Mouse (Mus musculus) adrenal gland, postnatal 0 days (tissue): ENCODE results near the gene Tmem8. TPM values are rescaled to one million over a fixed set of nuclear protein-coding genes. Genes with fewer than 3 reads are reported as not detected.

Experiments used
- polyA plus RNA-seq: library from polyadenylated mRNA; unstranded; fragments of >200 nt; fragmentation: Nextera tagmentation; extraction: Ambion mirVana; gene quantifications from 2 replicates; pipeline ENCODE4 v1.2.1, GENCODE M21; 2015

Tmem8 gene
- polyA plus RNA-seq, result 3.1 and 4.5 TPM in 2 replicates

GRCm38 (mm10) chr17:26113181-26113948 lies at the start of gene Tmem8:
Gene Tmem8 (plus strand): TSS chr17:26113299.

GRCm38 (mm10) chr17:26068831-26069739 lies 44.0 kb upstream of the Tmem8 start, which contains the start of gene Rab11fip3:
Gene Rab11fip3 (minus strand): TSS chr17:26069555.

GRCm38 (mm10) chr17:26089905-26090632 lies 23.0 kb upstream of the Tmem8 start, which contains the start of gene Decr2:
Gene Decr2 (minus strand): TSS chr17:26090337.

GRCm38 (mm10) chr17:26095121-26095740 lies 17.9 kb upstream of the Tmem8 start, which contains the start of gene Nme4:
Gene Nme4 (minus strand): TSS chr17:26095602.

GRCm38 (mm10) chr17:26123267-26123684 lies 10.2 kb downstream of the Tmem8 start, which contains the start of gene Mrpl28:
Gene Mrpl28 (plus strand): TSS chr17:26123500.

GRCm38 (mm10) chr17:26138239-26138836 lies 25.2 kb downstream of the Tmem8 start, which contains the start of gene Axin1:
Gene Axin1 (plus strand): TSS chr17:26138688.

Other genes starting within 250 kb of the Tmem8 start
- 272 and 300 TPM in 2 replicates for gene Mcrip2, start 244.5 kb upstream of the Tmem8 start, polyA plus RNA-seq
- 88.6 and 139 TPM in 2 replicates for gene Mettl26, start 238.2 kb upstream of the Tmem8 start, polyA plus RNA-seq
- gene Wfikkn1, start 232.4 kb upstream of the Tmem8 start, polyA plus RNA-seq, result 0.36 and 0.51 TPM in 2 replicates
- 20.0 and 27.4 TPM in 2 replicates for gene Rab40c, start 193.6 kb upstream of the Tmem8 start, polyA plus RNA-seq
- 35.6 and 46.1 TPM in 2 replicates for gene Pigq, start 168.4 kb upstream of the Tmem8 start, polyA plus RNA-seq
- 0.18 TPM in 1 of 2 replicates, not detected in the other for gene Nhlrc4, start 168.3 kb upstream of the Tmem8 start, polyA plus RNA-seq
- gene A930017K11Rik, start 160.7 kb upstream of the Tmem8 start, polyA plus RNA-seq, result 0.21 TPM in 1 of 2 replicates, not detected in the other
- 9.1 and 11.3 TPM in 2 replicates for gene Capn15, start 127.5 kb upstream of the Tmem8 start, polyA plus RNA-seq
- gene Rab11fip3, start 43.7 kb upstream of the Tmem8 start, polyA plus RNA-seq, result 6.9 and 7.5 TPM in 2 replicates
- 37.1 and 42.1 TPM in 2 replicates for gene Decr2, start 23.0 kb upstream of the Tmem8 start, polyA plus RNA-seq
- 32.7 and 33.1 TPM in 2 replicates for gene Nme4, start 17.7 kb upstream of the Tmem8 start, polyA plus RNA-seq
- 180 and 209 TPM in 2 replicates for gene Mrpl28, start 10.2 kb downstream of the Tmem8 start, polyA plus RNA-seq
- 14.9 and 18.4 TPM in 2 replicates for gene Axin1, start 25.4 kb downstream of the Tmem8 start, polyA plus RNA-seq
- gene Pdia2, start 85.8 kb downstream of the Tmem8 start, polyA plus RNA-seq, result 3.2 and 6.9 TPM in 2 replicates
- 10.2 and 16.3 TPM in 2 replicates for gene Rgs11, start 89.7 kb downstream of the Tmem8 start, polyA plus RNA-seq
- gene Arhgdig, start 94.5 kb downstream of the Tmem8 start, polyA plus RNA-seq, result 36.0 and 74.3 TPM in 2 replicates
- gene Fam234a, start 130.9 kb downstream of the Tmem8 start, polyA plus RNA-seq, result 48.4 and 80.9 TPM in 2 replicates
- gene Luc7l, start 139.6 kb downstream of the Tmem8 start, polyA plus RNA-seq, result 44.4 and 65.5 TPM in 2 replicates